Mouse (Mus musculus) forelimb bud, embryonic 11.5 days (tissue): Measurements from ENCODE around the gene Olfr1093.

Experiments
- DNase-seq: peaks from one replicate; pipeline ENCODE4 v3.0.0-alpha.2; 2012; ENCODE audit warnings: low read depth, low spot score

Olfr1093 gene

DNA sequence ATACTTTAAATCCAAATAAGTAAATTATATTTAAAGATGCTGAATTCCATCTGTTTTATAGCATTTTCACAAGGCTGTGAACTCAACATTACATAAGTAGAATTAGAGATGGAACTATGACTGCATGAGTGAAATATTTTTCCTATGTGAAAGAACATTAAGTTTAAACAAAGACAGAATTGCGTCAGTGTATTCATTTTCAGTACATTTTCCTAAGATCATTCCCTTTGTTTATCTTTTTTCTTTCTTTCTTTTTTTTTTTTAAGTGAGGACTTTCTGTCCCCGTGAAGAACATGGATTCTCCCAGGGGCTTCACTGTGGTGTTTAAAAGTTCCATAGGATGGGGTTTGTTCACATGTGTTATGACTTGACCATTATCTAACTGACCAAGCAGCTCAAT lies at the start of gene Olfr1093:
TSS of gene Olfr1093 (plus strand) at position 301 of the 400 bp plus-strand sequence.
- DNase-seq, result no peak

DNA sequence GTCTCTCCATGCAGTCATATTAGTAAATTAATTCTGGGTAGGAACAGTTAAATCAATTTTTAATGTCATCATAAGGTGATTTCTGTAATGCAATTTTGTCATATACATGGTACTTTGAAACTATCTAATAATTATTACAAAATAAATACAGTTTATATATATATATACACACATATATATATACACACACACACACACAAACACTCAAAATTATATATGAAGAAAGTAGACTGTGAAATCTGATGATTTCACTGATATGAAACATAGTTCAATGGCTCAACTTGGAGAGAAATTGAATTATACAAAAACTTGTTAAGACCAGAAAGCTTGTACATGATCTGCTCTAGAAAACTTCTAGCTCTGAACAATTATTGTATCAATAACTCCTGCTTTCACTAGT lies 48.7 kb upstream of the Olfr1093 start, which contains the start of gene Olfr1089:
TSS of gene Olfr1089 (minus strand) at position 101 of the 400 bp plus-strand sequence.
- DNase-seq, result no peak

DNA sequence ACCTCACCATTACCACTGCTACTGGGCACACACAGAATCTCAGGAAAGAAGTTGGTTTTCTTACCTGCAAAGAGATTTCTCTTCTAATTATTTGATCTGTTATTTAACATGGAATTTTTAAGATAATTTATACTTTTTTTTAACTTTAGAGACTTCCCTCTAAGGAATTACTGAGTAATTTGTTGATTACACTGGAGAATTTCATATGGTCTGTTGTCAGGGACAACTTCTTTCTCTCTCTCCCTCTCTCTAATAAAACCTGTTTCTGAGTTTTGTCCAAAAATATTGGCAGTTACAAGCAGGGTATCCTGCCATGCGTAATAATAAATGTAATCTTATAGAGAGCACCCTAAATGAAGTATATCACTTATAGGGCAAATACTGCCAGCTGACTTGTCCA lies 23.4 kb upstream of the Olfr1093 start, which contains the start of gene Olfr1090:
TSS of gene Olfr1090 (minus strand) at position 101 of the 400 bp plus-strand sequence.
- DNase-seq, result no peak

DNA sequence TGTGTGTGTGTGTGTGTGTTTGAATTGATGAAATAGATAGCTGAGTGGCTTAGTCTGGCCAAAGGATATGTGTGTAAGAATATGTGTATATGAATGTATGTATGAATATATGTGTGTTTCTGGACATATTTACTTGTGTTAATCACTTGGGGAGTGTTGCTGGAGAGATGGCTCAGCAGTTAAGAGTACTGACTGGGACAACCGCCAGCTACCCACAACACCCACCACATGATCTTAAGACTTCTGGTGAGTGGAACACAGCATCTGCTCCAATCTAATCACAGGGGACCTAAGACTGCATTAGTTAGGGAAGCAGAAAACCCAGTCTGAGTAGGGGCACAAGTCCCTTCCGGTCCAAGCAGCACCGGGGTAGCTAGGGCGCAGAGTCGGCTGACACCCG lies 21.2 kb upstream of the Olfr1093 start:
- no peak for DNase-seq

DNA sequence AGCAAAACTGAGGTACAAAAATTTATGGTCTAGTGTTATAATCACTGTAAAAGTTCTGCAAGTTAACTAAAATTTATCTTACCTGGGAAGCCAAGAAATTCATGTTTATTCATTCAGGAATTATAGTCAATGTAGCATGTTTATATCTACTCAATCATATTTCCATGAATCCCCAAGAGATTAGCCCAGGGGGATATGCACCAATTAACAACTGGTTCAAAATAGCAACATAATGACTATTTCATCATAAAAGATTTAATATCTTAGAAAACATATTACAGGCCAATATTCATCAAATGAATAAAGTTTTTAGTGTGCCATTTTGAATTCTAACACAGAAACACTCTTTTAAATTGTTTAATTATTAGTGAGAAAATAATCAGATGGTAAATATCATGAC lies 27.6 kb downstream of the Olfr1093 start, which contains the start of gene Olfr141:
TSS of gene Olfr141 (minus strand) at position 101 of the 400 bp plus-strand sequence.
- DNase-seq, result no peak

DNA sequence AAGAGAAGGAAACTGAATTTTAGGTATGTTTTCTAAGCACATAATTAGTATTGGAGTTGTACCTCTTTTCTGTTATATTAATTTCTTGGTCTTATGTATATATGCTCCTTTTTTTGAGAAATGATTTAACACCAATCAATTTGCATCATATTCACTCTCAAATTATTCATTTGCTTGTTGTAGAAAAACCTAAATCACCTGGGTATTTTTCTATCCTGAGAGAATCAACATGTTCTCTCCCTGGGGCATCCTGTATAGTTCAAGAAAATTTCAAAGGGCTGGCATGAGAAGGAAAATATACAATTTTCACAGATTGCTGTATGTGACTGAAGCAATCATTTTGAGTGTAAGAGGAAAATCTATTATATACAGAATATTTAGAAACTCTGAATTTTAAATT lies 42.1 kb downstream of the Olfr1093 start, which contains the start of gene Olfr1094:
TSS of gene Olfr1094 (plus strand) at position 301 of the 400 bp plus-strand sequence.
- no peak for DNase-seq
